Mouse (Mus musculus): Measurements from ENCODE around the gene Pf4.
A peak's percentile ranks its signal among the peaks of the same experiment; 100 is the strongest.
"Not testable (repeated sequence)": the region's sequence is repeated elsewhere in the genome, so short reads cannot be mapped to it uniquely, and the experiment has no call there.

Gene Pf4

DNA sequence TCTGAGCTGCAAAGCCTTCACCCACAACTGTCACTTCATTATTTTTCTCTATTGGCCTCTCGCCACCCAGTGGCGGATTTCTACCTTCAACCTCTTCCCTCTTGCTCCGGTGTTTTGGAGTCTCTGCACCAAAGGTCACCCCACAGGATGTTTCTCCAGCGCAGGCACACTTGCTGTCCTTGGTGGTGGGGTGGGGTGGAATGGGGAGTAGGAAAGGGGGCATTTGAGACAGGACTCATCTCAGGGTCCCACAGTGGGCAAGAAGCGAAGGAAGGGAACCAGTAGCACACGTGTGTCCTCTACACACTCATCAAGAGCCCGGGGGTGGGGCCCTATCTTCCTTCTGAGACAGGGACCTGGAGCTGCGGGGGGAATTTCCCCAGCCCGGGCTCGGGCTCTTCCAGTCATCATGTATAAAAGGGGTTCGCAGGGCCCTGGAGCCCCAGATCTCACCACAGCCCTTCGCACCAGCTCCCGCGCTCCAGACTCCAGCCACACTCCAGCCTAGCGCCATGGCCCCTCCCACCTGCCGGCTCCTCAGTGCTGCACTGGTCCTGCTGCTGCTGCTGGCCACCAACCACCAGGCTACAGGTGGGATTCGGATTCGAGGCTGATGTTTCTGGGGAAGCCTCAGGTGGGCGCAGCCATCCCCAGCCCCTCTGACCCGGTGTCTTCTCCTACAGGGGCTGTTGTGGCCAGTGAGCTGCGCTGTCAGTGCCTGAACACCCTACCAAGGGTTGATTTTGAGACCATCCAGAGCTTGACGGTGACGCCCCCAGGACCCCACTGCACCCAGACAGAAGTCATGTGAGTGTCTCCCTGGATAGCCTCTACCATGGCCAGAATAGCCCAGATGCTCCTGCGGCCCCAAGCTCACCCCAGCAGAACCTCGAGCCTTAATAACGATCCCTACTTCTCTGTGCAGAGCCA, 13.7 kb downstream of the Pf4 start, which contains the start of gene Cxcl3:
Gene Cxcl3, plus strand, starts transcription at position 445 of the 930 bp plus-strand sequence.
- peak; percentile 38 for DNase-seq (ENCODE audit: inconsistent ontology term)

DNA sequence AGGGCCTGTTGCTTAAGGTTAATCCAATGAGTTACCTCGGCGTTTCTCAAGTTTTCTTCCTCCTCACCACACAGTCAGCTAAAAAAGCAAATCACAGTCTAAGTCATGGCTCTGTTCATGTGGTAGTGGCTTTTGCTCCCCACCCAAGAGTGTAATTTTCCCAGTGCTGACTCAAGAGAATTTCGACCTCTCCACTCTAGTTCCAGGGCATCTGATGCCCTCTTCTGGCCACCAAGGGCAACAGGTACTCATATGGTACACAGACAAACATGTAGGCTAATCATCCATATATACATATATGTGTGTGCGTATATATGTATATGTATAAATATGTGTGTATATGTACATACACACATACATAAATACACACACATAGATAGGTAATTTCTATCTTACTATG, 15.9 kb downstream of the Pf4 start:
- no peak for DNase-seq (ENCODE audit: inconsistent ontology term)

DNA sequence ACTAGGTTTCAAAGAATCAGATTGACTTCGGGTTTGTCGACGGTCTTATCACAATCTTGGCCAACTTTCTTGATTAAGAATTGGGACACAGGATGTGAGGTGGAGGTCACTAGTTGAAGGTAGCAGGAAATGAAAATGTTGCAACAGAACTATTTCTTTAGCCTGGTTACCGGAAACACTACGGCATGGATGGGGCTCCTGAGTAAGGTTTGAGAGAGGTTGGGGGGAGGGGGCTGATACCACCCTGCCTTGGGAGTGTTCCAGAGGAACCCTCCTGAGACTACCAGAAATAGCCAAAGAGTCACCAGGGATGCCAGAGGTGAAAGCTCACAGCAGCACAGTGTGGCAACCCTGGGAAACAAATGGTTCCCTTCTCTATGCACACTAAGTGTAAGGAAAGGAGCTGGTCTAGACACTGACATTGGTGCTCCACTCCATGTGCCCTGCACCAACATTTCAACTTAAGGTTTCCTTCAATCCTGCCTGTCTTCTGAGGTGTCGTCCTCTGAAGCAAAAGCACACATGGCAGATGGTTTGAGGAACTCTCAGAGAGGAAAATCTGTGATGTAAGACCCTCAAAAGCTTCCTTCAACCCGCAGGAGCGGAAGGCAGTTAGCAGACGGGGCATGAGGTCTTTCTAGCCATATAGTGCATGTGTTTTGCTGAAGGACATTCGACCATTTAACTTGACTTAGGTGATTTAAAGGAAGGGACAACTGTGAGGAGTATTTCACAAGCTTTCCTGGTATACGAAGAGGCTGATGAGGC, 17.3 kb downstream of the Pf4 start:
- DNase-seq (ENCODE audit: inconsistent ontology term) = no peak

DNA sequence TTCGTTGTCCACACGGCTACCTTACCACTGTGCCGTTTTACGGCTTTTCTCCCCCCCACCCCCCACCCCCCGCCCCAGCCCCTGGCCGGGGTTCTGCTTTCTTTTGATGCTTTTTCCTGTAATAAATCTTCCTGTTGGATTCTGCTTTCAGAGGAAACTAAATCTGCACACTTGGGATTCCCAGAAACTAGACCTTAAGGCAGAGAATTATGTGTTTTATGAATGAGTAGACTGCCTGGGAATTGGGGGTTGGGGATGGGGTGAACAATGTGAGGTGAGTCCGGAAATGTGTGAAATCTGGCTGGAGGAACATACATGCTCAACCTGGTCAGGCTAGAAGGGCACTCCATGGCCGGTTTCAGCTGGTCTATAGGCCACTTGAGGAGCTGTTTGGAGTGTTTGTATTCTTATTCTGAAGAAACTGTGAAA, 17.9 kb downstream of the Pf4 start:
- no peak for DNase-seq (ENCODE audit: inconsistent ontology term)

DNA sequence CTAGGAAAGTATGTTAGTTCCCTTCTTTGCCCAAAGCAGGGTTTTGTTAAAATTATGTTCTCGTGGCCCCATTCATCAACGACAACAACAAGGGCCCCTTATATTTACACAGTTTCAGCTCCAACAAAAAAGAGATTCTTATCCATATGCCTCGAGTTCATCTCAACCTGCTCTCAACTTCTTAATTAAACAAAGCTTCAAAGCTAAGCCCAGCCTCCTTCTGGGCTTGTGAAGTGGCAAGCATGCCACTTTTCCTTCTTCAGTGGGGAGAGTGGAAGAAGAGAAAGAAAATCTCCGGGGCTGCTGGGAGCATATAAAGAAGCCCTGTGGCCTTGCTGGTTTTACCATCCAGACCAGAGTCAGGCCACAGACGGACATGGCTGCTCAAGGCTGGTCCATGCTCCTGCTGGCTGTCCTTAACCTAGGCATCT, 22.0 kb downstream of the Pf4 start, which contains the start of gene Cxcl15:
Gene Cxcl15, plus strand, starts transcription at position 340 of the 431 bp plus-strand sequence.
- DNase-seq (ENCODE audit: inconsistent ontology term) = no peak

DNA sequence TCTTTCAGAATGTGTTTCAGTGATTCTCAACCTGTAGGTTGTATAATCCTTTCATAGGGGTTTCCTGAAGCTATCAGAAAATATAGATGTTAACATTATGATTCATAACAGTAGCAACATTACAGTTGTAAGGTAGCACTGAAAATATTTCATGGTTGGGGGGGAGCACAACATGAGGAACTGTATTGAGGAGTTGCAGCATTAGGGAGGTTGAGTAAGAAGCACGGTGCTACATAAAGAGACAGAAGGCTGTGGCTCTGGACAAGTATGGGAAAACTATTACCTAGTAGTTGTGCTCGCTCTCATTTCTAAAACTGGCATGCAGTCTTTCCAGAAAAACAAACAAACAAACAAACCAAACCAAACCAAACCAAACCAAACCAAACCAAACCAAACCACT, 23.2 kb downstream of the Pf4 start:
- DNase-seq (ENCODE audit: inconsistent ontology term) = not testable (repeated sequence)

DNA sequence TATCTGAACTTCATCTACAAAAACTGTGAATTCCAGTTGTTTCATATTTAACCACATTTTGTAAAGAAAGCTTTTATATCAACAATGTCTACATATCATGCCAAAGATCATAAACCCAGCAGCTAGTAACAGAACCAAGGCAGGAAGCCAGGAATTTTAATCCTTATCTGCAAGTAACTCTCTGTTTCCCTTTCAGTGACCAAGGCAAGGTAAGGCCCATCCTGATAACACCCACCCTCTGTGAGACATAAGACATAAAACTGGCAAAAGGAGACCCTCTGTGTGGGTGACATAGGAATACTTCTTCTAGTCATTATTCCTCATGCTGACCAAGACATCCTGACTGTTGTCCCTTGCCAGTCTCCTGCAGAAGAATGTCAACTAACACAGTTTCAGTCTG, 32.3 kb downstream of the Pf4 start:
- DNase-seq (ENCODE audit: inconsistent ontology term) = no peak

DNA sequence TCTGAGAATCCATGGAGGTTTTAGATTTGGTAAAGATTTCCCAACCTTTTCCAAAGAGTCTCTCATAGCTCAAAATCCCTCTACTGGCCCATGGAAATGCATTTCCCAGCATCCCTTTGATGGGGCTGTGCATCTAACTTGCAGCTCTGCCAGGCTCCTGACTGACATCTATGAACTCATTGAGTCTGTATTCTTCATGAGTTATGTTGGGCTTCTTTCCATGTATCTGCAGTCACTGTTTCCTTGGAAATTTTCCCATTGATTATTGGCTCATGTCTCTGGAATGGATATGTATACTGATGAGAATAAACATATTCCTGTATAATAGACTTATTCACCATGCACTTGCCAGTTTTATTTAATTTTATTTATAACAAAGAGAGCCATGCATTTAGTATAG, 33.8 kb downstream of the Pf4 start:
- no peak for DNase-seq (ENCODE audit: inconsistent ontology term)

DNA sequence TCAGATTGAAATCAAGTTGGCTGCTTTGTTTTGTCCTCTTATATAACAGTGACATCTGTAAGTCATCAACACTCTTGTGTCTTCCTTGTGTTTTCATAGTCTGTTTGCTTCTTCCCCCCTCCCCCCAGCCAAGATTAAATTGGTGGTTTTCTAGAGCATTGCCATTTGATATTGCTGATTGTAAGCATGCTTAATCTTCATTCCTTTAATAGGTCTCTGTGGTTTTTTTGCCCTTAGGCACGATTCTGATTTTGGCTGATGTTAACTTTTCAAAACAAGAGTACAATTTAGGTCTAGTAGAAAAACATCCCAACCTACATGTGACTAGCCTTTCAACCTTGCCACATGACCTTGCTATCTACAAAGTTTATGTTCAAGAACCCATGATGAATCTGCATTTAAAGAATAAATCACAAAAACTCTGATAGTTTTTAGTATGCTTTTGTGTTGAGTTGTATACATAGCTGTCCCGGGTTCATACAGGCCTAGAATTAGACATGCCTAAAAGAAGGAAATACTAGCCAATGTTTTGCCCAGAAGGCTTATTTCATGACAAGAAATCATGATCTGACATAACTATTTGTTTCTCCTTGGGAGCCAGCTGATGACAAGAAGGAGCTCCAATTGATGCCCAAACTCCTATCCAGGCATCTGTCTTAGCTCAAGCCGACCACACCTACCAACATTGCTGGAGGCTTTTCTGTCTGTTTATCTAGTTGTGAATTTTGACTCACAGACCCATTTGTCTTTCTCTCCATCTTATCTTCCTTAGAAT, 35.1 kb downstream of the Pf4 start:
- DNase-seq (ENCODE audit: inconsistent ontology term) = no peak

DNA sequence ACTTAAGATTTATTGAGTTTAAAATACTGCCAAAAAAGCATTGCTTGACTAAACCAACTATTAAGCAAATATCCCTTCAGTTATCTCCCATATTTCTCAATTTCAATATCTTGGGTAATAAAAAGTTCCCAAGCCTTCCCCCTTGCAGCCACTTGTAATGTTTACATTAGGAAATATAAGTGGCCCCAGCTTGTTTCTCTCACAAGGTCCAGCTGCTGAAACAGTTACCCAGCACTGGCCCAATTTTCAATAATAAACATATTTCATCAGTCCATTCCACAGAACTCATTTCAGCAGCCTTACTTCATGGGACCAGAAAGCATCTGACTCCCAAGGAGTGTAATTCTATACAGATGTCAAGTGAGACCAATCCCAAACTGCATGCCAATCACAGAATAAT, 47.5 kb downstream of the Pf4 start:
- DNase-seq (ENCODE audit: inconsistent ontology term) = no peak

All from Muller cell, postnatal 12 days (primary cell).